Mouse (Mus musculus) liver, postnatal 0 days (tissue): ENCODE measurements around the gene Ptpn13.

Source experiments
- CTCF ChIP-seq: sonication (generic); IDR thresholded peaks from 2 replicates; pipeline ENCODE4 v1.5.1; 2016; ENCODE audit warnings: antibody characterized with exemption, low read depth
- EP300 ChIP-seq: IDR thresholded peaks from 2 replicates; pipeline ENCODE4 v1.6.1; 2016; ENCODE audit warnings: antibody characterized with exemption, low read depth, mild to moderate bottlenecking

DNA sequence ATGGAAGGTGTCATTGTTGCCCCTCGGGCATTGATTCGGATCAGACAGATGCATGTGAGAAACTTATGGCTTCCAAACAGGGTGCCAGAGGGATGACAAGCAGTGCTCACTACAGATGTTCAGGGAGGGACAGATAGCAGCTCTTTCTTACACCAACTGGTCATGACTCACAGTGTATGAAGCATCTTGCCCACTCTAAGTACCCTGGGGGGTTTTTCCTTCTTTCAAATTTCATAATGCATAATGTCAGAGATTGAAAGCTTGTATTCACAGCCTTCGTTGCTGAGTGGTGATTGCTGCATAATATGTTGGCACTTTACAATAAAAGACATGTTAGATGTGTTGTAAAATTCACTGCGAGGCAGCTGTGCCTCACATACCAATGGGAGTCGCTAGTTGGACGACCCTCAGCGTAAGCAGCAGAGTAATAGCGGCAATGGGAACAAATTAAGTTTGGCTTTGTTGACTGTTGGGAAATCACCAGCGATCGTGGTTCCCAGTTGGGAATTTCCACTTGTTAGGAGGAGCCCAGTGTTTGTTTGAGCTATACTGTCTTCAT lies 38.7 kb downstream of the Ptpn13 start:
- TF ChIP-seq EP300 (no peak), CTCF (no peak)
